Mouse (Mus musculus): ENCODE measurements around the gene Zcchc18. TPM values are rescaled to one million over a fixed set of nuclear protein-coding genes. Genes with fewer than 3 reads are reported as not detected.
"Not testable (repeated sequence)": the region's sequence is repeated elsewhere in the genome, so short reads cannot be mapped to it uniquely, and the experiment has no call there.

The Zcchc18 gene
- 100 to 1,000 TPM; 270 to 291 (median 281) TPM for total RNA-seq (2022)

DNA sequence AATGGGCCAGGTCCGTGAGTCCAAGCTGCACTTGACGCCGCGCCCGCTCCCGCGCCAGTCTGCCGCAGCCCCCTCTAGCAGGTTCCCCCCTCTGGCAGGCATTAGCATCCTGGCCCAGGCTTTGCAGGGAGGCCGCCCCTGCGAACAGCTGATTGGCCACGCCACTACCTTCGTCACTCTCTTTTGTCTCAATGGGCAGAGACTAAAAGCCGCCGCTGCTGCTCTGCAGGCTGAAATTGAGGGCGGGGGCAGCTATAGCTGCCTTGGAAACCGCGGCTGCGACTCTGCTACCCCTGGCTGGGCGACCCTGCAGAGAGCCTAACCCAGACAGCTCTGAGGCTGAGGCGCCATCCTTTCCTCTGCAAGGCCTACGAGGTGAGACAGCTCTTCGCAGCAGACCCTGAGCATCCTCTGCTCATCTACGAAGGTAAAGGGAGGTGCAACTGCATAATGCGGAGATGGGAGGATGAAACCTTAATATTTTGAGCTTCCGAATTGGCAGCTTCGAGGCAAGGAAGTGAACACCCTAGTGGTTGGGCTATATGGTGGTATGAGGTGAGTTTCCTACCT lies at the start of gene Zcchc18:
Zcchc18 (plus strand) TSS at position 178 of the 570 bp plus-strand sequence.
- peak; percentile 60 to 88 for DNase-seq (ENCODE audit: low spot score in 2 of 2)

DNA sequence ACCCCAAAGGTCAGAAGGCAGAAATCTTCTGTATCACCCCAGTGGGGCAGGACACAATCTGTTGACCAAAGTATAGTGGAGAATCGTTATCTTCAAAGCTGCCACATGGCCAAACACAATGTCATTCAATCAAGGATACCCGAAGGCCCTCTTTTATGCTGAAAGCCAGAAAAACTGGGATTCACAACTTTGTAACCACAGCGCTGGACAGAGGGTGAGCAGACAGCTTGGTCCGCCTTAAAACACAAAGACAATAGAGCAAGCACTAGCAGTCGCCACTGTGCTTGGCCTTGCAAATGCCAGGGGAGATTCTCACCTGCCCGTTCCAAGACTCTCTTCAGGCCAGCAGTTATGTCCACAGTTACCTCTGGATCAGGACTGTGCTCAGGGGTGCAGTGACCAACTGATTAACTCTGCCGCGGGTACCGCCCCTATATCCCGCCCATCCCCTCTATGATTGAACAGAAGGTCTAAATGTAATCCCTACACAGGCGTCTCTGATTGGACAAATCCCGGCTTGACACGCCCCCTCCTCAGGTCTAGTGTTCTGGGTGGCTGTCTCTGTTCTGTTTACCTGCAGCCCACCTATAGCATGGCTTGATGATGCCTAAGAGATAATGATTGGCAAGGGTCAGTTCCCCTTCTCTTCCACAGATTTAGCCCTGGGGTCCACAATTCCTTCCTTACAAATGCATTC lies 35.2 kb upstream of the Zcchc18 start:
- DNase-seq (ENCODE audit: low spot score in 2 of 2): peak; percentile 28 to 89

DNA sequence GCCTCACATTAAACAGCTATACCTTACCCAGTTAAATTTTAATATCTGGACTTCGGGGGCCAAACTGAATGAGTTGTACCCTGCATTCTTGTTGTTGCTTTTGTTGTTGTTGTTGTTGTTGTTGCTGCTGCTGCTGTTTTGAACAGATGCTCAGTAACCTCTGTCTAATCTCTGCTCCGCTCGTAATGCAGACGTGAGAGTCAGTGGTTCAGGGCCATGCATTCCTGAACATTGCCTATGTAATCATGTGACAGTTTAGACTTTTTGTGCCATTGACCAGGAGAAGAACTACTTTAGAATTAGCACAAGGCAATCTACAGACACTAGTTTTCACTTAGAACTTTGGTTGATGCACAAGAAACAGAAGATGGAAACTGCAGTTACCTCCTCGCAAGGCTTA lies 34.7 kb upstream of the Zcchc18 start:
- DNase-seq (ENCODE audit: low spot score in 2 of 2): not testable (repeated sequence)

DNA sequence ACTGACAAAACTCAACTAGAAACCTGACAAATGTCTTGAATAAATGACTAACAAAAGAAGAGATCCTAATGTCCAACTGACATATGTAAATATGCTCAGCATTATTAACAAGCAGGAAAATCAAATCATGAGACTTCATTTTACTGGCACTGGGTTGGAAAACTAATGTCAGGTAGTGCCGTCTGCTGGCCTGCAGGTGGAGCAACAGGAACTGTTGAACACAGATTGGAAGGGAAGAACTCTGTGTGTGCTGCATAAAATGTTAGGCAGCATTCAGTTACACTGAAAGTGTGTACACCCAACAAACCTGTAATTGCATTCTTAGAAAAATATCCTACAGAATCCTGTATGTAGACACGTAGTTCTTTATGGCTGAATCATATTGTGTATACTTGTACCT lies 33.3 kb upstream of the Zcchc18 start:
- DNase-seq (ENCODE audit: low spot score in 2 of 2): no peak

DNA sequence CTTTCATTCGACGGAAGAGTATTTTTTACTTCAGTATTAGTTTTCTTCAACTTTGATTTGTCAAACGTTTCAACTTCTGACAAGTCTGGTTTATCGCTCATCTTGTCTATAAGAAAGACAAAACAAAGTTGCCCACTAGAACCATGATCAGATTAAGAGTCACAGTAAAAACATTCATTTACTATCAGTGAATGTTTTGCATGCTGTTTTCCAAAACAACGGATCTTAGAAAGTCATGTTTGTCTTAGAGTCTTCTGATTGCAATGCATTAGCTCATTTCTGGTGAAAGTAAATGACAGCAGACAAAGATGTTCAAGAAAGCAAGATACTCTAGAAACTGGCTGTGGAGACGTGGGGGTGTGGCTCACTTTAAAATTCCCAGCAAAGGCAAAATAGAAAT lies 17.6 kb upstream of the Zcchc18 start, which contains the start of gene Tmsb15b2:
Tmsb15b2 (minus strand) TSS at position 101 of the 400 bp plus-strand sequence.
- not testable (repeated sequence) for DNase-seq (ENCODE audit: low spot score in 2 of 2)

DNA sequence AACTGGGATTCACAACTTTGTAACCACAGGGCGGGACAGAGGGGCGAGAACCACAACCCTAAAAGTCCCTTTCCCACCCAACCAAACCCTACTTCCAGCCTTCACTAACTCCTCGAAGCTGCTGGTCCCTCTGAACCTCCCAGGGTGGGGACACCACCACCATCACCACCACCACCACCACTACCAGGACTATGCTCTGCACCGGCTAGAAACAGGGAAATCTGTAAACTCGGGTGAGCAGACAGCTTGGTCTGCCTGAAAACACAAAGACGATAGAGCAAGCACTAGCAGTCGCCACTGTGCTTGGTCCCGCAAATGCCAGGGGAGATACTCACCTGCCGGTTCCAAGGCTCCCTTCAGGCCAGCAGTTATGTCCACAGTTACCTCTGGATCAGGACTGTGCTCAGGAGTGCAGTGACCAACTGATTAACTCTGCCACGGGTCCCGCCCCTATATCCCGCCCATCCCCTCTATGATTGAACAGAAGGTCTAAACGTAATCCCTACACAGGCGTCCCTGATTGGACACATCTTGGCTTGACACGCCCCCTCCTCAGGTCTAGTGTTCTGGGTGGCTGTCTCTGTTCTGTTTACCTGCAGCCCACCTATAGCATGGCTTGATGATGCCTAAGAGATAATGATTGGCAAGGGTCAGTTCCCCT lies 16.4 kb upstream of the Zcchc18 start, which contains the start of the genes Tmsb15l and Tmsb15b1:
Tmsb15l (minus strand) TSS at position 446 of the 661 bp plus-strand sequence.
Tmsb15b1 (minus strand) TSS at position 451 of the 661 bp plus-strand sequence.
- DNase-seq (ENCODE audit: low spot score in 2 of 2): peak in 1 of 2 experiments; percentile 63

DNA sequence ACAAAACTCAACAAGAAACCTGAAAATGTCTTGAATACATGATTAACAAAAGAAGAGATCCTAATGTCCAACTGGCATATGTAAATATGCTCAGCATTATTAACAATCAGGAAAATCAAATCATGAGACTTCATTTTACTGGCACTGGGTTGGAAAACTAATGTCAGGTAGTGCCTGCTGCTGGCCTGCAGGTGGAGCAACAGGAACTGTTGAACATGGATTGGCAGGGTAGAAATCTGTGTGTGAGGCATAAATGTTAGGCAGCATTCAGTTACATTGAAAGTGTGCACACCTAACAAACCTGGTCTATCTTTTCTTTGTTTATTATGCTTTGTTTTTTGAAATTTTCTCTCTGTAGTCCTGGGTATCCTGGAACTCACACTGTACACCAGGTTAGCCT lies 14.3 kb upstream of the Zcchc18 start:
- DNase-seq (ENCODE audit: low spot score in 2 of 2): no peak

DNA sequence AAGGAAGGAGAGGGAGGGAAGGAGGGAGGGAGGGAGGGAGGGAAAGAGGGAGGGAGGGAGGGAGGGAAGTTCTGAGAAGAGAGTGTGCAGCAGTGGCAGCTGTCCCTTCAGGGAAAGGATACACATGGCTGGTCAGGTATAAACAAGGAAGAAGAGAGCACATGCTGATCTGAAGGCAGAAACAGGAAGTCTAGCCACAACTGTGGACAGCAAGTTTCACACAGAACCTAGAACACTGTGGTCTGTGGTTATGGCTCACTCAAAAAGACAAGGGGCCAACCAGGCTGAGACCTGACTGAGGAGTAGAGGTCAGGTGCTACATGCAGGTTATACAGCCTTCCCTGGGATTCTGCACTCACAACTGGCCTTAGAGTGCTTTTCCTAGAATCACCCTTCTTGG lies 6.9 kb upstream of the Zcchc18 start:
- DNase-seq (ENCODE audit: low spot score in 2 of 2): no peak

DNA sequence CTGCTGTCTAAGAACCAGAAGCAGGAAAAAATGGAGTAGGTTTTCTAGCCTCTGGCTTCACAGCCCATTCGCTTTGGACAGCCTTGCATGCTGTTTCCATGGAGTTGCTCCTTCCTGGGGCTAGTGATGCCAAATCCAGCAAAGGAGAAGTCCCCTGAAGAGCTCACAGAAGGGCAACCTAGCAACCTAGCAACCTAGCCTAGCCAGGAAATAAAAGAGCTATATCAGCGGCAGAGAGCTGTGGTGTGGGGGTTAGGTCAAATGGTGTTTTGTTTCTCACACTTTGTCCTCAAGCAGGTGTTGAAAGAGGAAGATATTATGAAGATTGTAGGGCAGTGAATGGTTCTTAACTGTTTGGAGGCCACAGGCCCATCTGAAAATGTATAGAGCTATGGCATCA lies 1.7 kb upstream of the Zcchc18 start:
- DNase-seq (ENCODE audit: low spot score in 2 of 2): no peak

DNA sequence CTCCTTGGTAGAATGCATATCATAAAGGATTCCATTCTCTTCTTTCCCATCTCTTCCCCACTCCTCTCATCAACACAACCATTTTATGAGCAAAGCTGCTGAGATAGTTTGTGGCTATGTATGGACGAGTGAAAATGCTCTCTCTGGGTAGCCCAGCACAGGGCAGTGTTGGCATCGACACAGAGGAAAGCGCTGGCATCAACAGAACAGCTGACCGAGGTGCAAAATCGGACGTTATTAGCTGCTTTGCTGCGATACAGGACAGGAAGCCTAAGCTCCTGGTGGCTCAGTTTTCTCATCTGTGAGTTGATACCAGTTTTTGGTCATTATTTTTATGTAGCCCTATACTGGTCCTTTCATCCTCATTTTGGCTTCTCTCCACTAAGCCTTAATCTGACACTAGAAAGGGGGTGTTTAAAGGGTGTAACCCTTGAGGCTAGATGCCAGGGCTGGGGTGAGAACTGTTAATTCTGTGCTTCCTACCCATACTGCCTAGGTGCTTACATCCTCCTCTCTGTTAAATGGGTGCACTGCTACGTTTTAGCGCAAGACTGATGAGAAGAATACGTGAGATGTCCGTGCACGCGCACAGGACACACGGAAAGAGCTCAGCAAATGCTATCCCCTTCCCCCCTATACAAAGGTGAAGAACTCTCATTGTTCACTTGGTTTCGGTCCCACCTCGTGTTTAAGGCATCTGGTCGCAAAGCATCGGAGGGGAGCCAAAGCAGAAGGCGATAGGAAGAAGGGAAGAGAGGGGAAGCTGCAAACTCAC lies 577 bp upstream of the Zcchc18 start:
- DNase-seq (ENCODE audit: low spot score in 2 of 2): no peak

DNA sequence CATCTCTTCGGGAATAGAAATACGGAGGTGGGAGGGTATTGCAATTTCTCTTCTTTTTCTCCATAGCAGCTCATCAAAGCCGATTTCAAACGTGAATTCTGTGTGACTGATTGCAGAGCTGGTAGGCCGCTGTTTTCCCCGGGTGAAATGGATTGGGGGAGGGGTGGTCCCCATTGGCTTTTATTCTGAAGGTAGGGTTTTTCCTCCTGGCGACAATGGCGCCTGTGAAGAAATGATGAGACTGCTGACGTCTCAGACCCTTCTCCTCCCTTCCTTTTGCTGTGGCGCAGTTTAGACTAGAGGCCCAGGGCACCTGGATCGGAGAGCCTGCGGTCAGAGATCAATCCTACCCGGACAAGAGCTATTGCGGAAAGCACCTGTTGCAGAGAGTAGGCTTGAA lies 686 bp downstream of the Zcchc18 start:
- DNase-seq (ENCODE audit: low spot score in 2 of 2): no peak

DNA sequence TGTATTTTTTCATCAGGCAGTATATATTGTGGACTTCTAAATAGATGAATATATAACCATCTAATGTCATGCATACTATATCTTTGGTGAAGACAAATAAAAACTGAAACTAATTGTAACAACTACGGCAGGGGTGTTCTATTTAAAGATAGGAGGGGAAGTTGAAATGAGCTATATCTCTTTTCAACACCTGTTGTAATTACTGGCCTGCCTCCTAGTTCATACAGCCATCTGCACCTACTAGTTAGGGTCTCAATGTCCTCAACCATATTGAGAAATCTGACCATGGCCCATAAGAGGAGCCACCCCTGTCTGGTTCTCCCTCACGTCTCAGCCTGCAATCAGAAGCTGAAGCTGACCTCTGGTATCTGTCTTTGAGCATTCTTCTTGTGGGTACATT lies 3.3 kb downstream of the Zcchc18 start:
- no peak for DNase-seq (ENCODE audit: low spot score in 2 of 2)

DNA sequence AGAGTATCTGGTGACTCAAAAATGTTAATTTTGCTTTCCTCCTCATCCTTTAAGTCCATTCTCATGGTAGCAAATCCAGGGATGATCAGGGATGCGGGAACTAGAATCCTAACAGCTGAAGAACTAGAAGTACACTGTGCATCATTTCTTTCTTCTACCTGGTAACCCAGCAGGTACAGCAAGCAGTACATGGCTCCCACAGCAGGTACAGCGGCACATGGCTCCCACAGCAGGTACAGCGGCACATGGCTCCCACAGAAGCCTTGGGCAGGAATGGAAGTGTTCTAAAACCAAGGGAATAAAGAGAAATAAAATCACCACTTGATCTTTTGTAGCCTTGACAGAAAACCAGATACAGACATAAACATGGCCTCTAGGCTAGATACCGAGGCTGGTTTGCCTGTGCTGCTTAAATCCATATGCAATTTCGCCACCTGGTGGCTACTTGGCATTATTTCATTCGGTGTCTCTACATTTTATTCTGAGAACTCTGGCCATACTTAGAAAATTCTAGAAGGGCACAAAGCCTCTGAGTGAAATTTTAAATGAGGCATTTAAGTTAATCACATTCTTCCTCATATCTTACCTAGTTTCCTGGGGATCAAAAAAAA lies 22.2 kb downstream of the Zcchc18 start:
- DNase-seq (ENCODE audit: low spot score in 2 of 2): no peak

DNA sequence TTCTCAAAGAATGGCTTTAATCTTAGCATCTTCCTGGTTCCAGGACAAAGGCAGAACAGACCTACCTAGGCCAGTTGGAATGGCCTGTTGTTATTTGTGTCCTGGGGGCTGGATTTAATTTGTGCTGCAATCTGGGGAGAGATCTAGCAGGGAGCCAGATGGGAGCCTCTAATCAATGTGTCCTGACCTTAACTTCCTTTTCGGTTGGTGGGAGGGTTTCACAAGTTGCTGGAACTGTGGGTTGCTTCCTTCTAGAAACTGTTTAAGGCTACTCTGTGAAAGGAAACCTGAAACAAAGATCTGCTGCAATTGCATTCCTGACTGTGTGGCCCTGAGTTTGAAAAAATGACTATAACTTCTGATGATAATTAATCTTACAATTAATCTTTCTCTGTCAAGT lies 24.7 kb downstream of the Zcchc18 start:
- no peak for DNase-seq (ENCODE audit: low spot score in 2 of 2)

DNA sequence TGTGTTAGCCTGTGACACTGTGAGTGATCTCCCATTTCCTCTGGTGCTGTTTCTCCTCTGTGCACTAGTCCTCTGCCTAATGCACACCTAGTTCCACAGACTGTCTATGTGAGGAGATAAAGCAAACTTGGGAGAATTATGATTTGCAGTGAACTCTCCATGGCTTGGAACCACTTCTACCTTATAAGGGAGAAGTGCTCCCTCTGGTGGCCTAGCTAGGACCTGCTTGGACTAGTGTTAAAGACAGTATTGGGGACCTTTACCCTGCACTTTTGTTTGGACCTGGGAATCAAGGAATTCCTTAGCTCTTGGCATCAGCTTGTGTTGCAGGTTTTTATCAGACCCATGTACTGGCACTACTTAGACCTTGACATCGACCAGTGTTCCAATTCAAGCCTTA lies 26.4 kb downstream of the Zcchc18 start:
- DNase-seq (ENCODE audit: low spot score in 2 of 2): no peak

DNA sequence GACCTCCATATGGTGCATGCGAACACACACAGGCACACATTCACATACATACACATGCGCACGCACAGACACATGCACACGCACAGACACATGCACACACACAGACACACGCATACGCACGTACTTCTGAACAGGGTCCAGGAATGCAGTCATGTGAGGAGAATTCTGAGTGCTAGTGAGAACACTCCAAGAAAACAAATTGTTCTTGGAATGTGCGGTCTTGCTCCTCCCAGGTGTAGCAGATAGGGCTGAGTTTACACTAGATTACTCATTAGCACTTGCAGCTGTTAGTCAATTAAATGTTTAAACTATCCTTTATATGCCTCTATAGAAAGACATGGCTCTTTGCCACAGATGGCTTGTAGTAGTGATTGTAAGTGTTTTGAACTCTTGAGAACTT lies 38.0 kb downstream of the Zcchc18 start:
- no peak for DNase-seq (ENCODE audit: low spot score in 2 of 2)

DNA sequence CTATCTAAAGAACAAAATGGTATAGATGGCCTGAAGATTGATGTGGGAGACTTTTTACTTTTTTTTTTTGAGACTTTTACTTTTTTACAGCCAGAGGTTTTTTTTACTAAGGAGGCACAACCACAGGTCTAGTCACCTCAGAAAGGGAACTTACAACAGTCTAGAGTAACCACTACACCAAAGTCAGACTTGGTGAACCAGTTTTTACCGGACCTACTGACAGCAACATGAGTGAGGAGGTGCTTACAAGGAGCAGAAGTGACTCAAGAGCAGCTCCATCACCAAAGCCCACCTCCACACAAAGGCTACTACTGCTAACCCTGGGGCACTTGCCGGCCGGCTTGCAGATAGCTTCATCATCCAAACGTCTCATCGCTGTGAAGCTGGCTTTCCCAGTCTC lies 38.8 kb downstream of the Zcchc18 start:
- no peak for DNase-seq (ENCODE audit: low spot score in 2 of 2)

DNA sequence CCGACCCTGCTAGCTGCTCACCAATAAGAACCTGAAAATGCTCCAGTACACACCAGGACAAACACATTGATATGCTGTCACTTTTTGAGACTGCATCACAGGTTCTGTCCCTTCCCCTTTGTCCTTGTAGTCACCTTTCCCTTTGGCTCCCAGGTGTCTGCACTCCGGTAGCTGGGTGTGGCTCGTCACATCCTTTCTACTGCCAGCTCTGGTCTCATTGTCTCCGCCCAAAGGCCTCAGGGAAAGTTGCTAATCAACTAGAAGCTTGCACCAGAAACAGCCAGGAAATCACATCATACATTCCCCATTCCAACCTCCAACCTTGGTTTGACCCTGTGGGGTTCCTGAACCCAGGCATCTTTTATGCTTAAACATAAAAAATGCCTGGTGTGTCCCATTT lies 41.4 kb downstream of the Zcchc18 start:
- DNase-seq (ENCODE audit: low spot score in 2 of 2): no peak

DNA sequence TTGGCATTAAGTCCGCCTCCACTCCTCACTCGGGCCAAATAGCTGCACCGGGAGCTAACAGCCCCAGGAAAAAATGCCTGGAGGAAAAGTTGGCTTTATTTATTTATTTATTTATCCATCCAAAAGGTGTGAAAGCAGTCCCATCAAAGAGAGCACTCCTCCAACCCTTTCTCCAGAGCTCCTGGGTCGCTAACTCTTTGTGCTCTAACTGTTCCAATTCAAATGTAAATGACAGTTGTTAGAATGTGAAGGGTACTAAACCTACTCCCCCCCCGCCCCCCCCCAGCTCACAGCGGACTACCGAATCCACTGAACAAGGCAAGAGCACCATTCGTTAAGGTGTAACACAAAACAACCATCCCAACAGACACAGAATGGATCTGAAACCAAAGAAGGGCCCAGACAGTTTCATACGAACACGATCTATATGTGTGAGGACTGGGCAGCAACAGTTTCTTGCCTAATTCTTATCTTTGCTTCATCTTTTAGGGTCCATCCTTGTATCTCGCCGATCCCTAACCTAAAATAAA lies 44.6 kb downstream of the Zcchc18 start:
- no peak for DNase-seq (ENCODE audit: low spot score in 2 of 2)

DNA sequence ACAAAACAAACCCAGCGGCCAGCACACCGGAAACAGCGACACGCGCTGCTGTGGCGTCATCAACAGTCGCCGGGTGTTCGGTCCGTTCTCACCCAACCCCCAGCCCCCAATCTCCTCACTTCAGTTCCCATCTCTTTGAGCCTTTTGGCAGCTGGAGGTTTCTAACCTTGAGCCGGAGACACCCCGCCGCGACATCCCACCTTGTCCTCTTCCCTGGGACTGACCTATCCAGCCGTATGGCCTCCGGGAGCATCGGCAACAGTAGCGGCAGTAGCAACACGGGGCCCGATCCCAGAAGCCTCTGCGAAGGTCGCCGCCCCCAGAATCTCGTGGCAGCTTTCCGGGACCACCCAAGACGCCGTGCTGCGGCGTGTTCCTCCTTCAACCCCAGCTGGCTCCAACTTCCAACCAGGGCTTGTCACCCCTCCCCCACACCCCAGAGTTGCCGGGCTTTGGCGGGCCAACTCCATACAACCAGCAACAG lies 45.1 kb downstream of the Zcchc18 start, which contains the start of gene Slc25a53:
Slc25a53 (minus strand) TSS at position 303 of the 484 bp plus-strand sequence.
- peak; percentile 77 to 78 for DNase-seq (ENCODE audit: low spot score in 2 of 2)

DNA sequence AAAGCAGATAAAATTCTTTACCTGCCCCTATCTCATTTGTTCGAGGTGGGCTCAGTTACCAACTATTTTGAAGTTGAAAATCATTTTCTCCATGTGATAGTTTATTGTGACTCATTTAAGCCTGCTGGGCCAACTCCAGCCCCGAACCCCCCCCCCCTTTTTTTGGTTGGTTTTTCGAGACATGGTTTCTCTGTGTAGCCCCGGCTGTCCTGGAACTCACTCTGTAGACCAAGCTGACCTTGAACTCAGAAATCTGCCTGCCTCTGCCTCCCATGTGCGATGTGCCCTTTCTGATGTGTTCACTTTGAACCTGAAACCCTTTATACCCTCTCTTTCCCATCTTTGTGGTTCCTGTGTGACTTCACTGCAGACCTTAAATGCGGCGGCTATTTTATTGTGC lies 45.5 kb downstream of the Zcchc18 start:
- no peak for DNase-seq (ENCODE audit: low spot score in 2 of 2)
